Mouse (Mus musculus): ENCODE measurements at regions not wholly inside any gene's neighbourhood (a gene's known extent, or its start where the extent isn't known, plus 50 kb on each side); places are given as distances from the start of the nearest gene placed in this dataset.

- no peak for TF ChIP-seq CTCF (IDR thresholded peaks at IDR 0.05; ENCODE audit: control insufficient read depth, insufficient read depth, low read length)
- TF ChIP-seq POLR2A (IDR thresholded peaks at IDR 0.05; ENCODE audit: borderline replicate concordance, control insufficient read depth, low read depth, low read length) = no peak
These were observed 81.5 kb downstream of the Kcna5 start for GRCm38 (mm10) chr6:126453751-126454150.
